Mouse (Mus musculus): Measurements from ENCODE around the gene Gm14569.
A peak's percentile ranks its signal among the peaks of the same experiment; 100 is the strongest.

DNA sequence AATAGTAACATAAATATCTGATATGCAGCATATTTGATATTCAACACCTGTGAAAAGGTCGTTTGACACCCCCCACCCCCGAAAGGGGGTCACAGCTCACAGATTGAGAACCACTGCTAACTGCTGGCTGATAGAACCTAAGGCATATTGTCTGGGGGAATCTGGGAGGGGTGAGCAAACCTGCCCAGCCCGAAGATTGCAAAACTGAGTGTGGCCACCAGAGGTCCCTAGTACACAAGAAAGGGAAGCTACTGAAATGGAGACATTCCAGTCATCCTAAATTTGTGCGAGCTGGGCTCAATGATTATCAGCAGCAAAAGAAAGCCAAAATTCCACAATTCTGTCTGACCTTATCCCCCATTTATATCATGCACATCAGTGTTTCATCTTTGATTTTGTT is 42.9 kb upstream of the Gm14569 start:
- no peak for TF ChIP-seq POLR2A (IDR thresholded peaks at IDR 0.05; ENCODE audit: borderline replicate concordance, insufficient read depth, low read length)
- peak; percentile 58; the same call in 1 of the 2 replicates for TF ChIP-seq CTCF (IDR thresholded peaks at IDR 0.05; ENCODE audit: borderline replicate concordance, insufficient read depth, low read depth, low read length)

Data from cerebellum, adult 2 months (tissue).